ENCODE assay signal across 17 mouse cellular contexts in genomic region chr3:104095936-104096335, GRCm38 (mm10).
DNase-seq lines count a peak whose midpoint lies in the region; ATAC-seq and TF ChIP-seq lines count a peak whose summit lies in the region.
"Had no signal": no experiment of that assay in that cellular context is flagged by ENCODE, and none has a peak within 500 bp of the region (broad histone marks: within the 10 kb centered on the region; RNA-seq: fewer than 3 reads in every experiment).

No protein-coding gene starts in this region.

- H3K4me3 ChIP-seq in embryonic facial prominence, embryonic 14.5 days (ENCODE audit: low read depth, low read length), result no peak overlapping the region
- H3K4me3 ChIP-seq in embryonic facial prominence, embryonic 10.5 days, result no peak overlapping the region
- H3K4me3 ChIP-seq in lung, adult 2 months (replicated peaks; ENCODE audit: extremely low read depth, low read depth, low read length), result no peak overlapping the region
- H3K4me3 ChIP-seq: gastrocnemius, adult 2 months; hindbrain, embryonic 10.5 days; intestine, embryonic 15.5 days; limb, embryonic 13.5 days; lung, embryonic 15.5 days; midbrain, embryonic 13.5 days had no signal

- DNase-seq in embryonic facial prominence, embryonic 14.5 days (ENCODE audit: low spot score), result peak; percentile 23
- DNase-seq in embryonic facial prominence, embryonic 10.5 days (ENCODE audit: low spot score), result no peak
- peak; percentile 20 to 29 for DNase-seq in lung, adult 18-20 months
- no peak for DNase-seq in lung, adult 2 months
- DNase-seq in heart, postnatal 4 days, result peak; percentile 36
- DNase-seq in natural killer cell, adult 2 months (ENCODE audit: low spot score in 2 of 2), result no peak
- DNase-seq in right cerebral cortex, postnatal 10 days (ENCODE audit: low spot score in 2 of 2), result no peak
- DNase-seq in adrenal gland, adult 18-20 months (ENCODE audit: low spot score in 2 of 2), result no peak
- DNase-seq: adrenal gland, adult 2 months; cerebellum, adult 2 months; gastrocnemius, adult 2 months; layer of hippocampus, postnatal 36 days had no signal

- H3K27ac ChIP-seq in embryonic facial prominence, embryonic 14.5 days (replicated peaks; ENCODE audit: low read depth, low read length), result no peak overlapping the region
- no peak overlapping the region for H3K27ac ChIP-seq in embryonic facial prominence, embryonic 10.5 days (replicated peaks)
- H3K27ac ChIP-seq: gastrocnemius, adult 2 months; hindbrain, embryonic 10.5 days; intestine, embryonic 15.5 days; limb, embryonic 13.5 days; lung, embryonic 15.5 days; midbrain, embryonic 13.5 days had no signal

- H3K27me3 ChIP-seq in embryonic facial prominence, embryonic 14.5 days (replicated peaks; ENCODE audit: control insufficient read depth, insufficient read depth, low read length), result no peaks in the 10 kb centered on the region
- H3K27me3 ChIP-seq in embryonic facial prominence, embryonic 10.5 days (replicated peaks; ENCODE audit: low read depth, poor library complexity, severe bottlenecking), result no peaks in the 10 kb centered on the region
- H3K27me3 ChIP-seq: intestine, embryonic 15.5 days; limb, embryonic 13.5 days; lung, embryonic 15.5 days; midbrain, embryonic 13.5 days had no signal

- H3K4me1 ChIP-seq in embryonic facial prominence, embryonic 14.5 days (ENCODE audit: control insufficient read depth, insufficient read depth, low read length), result no peaks in the 10 kb centered on the region
- no peaks in the 10 kb centered on the region for H3K4me1 ChIP-seq in embryonic facial prominence, embryonic 10.5 days
- peaks cover 3% of the 10 kb centered on the region; the same call in 1 of the 2 replicates for H3K4me1 ChIP-seq in lung, adult 2 months (ENCODE audit: control insufficient read depth, insufficient read depth, low read length)
- H3K4me1 ChIP-seq: hindbrain, embryonic 10.5 days; intestine, embryonic 15.5 days; limb, embryonic 13.5 days; lung, embryonic 15.5 days; midbrain, embryonic 13.5 days had no signal

- TF ChIP-seq CTCF in lung, adult 2 months (IDR thresholded peaks at IDR 0.05; ENCODE audit: insufficient read depth, low read length), result no peak

- H3K9me3 ChIP-seq in embryonic facial prominence, embryonic 14.5 days (ENCODE audit: control insufficient read depth, low read length), result no peaks in the 10 kb centered on the region
- H3K9me3 ChIP-seq in embryonic facial prominence, embryonic 10.5 days, result no peaks in the 10 kb centered on the region
- H3K9me3 ChIP-seq: hindbrain, embryonic 10.5 days; intestine, embryonic 15.5 days; limb, embryonic 13.5 days; lung, embryonic 15.5 days; midbrain, embryonic 13.5 days had no signal

- no peak overlapping the region for H3K9ac ChIP-seq in embryonic facial prominence, embryonic 14.5 days (ENCODE audit: low read depth, low read length)
- H3K9ac ChIP-seq: intestine, embryonic 15.5 days; limb, embryonic 13.5 days; lung, embryonic 15.5 days; midbrain, embryonic 13.5 days had no signal

- whole genome bisulfite sequencing in embryonic facial prominence, embryonic 14.5 days, result 61% methylated on average over 3 of the region's 3 CpGs
- 73% methylated on average over 3 of the region's 3 CpGs for WGBS in embryonic facial prominence, embryonic 10.5 days
- WGBS in lung, adult 2 months, result 19% methylated on average over 3 of the region's 3 CpGs

- no peak overlapping the region for H3K4me2 ChIP-seq in embryonic facial prominence, embryonic 14.5 days (ENCODE audit: low read depth, low read length)
- H3K4me2 ChIP-seq: intestine, embryonic 15.5 days; limb, embryonic 13.5 days; lung, embryonic 15.5 days; midbrain, embryonic 13.5 days had no signal

- peaks cover 6% of the 10 kb centered on the region; the same call in 1 of the 2 replicates for H3K36me3 ChIP-seq in embryonic facial prominence, embryonic 14.5 days (ENCODE audit: control insufficient read depth, insufficient read depth, low read length)
- H3K36me3 ChIP-seq in embryonic facial prominence, embryonic 10.5 days (replicated peaks), result peaks cover 4% of the 10 kb centered on the region
- H3K36me3 ChIP-seq: intestine, embryonic 15.5 days had no signal

- ATAC-seq in embryonic facial prominence, embryonic 14.5 days (ENCODE audit: low read depth), result no peak
- ATAC-seq: intestine, embryonic 15.5 days; midbrain, embryonic 13.5 days had no signal

- no peak for TF ChIP-seq POLR2A in lung, adult 2 months (IDR thresholded peaks at IDR 0.05; ENCODE audit: borderline replicate concordance, extremely low read depth, low read depth, low read length)

Comparison
In these comparisons a context has a peak if more than half of its experiments do, and no peak if none do; other contexts are left out.
1. DNase-seq: peak in embryonic facial prominence, embryonic 14.5 days (single experiment), lung, adult 18-20 months (2 of 2) and heart, postnatal 4 days (single experiment); none in embryonic facial prominence, embryonic 10.5 days (single experiment), lung, adult 2 months (single experiment), natural killer cell, adult 2 months (0 of 2), right cerebral cortex, postnatal 10 days (0 of 2) and adrenal gland, adult 18-20 months (0 of 2).